Mouse (Mus musculus) stomach, embryonic 15.5 days (tissue): ENCODE measurements around the gene Cfap73. TPM values are rescaled to one million over a fixed set of nuclear protein-coding genes. Genes with fewer than 3 reads are reported as not detected.

ENCODE experiments used
- polyA plus RNA-seq: library from polyadenylated mRNA; unstranded; fragments of >200 nt; fragmentation: Nextera tagmentation; extraction: Ambion mirVana; gene quantifications from 2 replicates; pipeline ENCODE4 v1.2.1, GENCODE M21; 2015

Gene Cfap73
- polyA plus RNA-seq, 1 experiment from 2014 or later: not detected

Other genes starting within 250 kb of the Cfap73 start
- gene Lhx5, start 202.5 kb downstream of the Cfap73 start, polyA plus RNA-seq: 0.14 and 0.17 TPM in 2 replicates
- 15.9 and 19.4 TPM in 2 replicates for gene Sdsl, start 161.4 kb downstream of the Cfap73 start, polyA plus RNA-seq
- 0.36 and 0.52 TPM in 2 replicates for gene Sds, start 157.7 kb downstream of the Cfap73 start, polyA plus RNA-seq
- 51.5 and 53.5 TPM in 2 replicates for gene Plbd2, start 130.6 kb downstream of the Cfap73 start, polyA plus RNA-seq
- 6.2 and 8.3 TPM in 2 replicates for gene Slc8b1, start 123.1 kb downstream of the Cfap73 start, polyA plus RNA-seq
- gene Tpcn1, start 45.6 kb downstream of the Cfap73 start, polyA plus RNA-seq: 25.5 and 25.7 TPM in 2 replicates
- 0.40 and 0.69 TPM in 2 replicates for gene Iqcd, start 45.2 kb downstream of the Cfap73 start, polyA plus RNA-seq
- 10.4 and 11.4 TPM in 2 replicates for gene Rita1, start 21.6 kb downstream of the Cfap73 start, polyA plus RNA-seq
- gene Ddx54, start 21.5 kb downstream of the Cfap73 start, polyA plus RNA-seq: 41.8 and 44.9 TPM in 2 replicates
- 0.34 and 0.54 TPM in 2 replicates for gene Rasal1, start 14.6 kb upstream of the Cfap73 start, polyA plus RNA-seq
- gene Dtx1, start 77.7 kb upstream of the Cfap73 start, polyA plus RNA-seq: 5.2 and 5.6 TPM in 2 replicates
- gene Oas2, start 115.6 kb upstream of the Cfap73 start, polyA plus RNA-seq: 0.46 and 0.51 TPM in 2 replicates
- 0.32 and 0.40 TPM in 2 replicates for gene Oas3, start 143.4 kb upstream of the Cfap73 start, polyA plus RNA-seq
- not detected in 2 replicates for gene Oas1e, start 161.3 kb upstream of the Cfap73 start, polyA plus RNA-seq
- gene Oas1c, start 178.3 kb upstream of the Cfap73 start, polyA plus RNA-seq: 0.54 and 0.71 TPM in 2 replicates
- not detected in 2 replicates for gene Oas1f, start 213.1 kb upstream of the Cfap73 start, polyA plus RNA-seq
- not detected in 2 replicates for gene Oas1h, start 227.2 kb upstream of the Cfap73 start, polyA plus RNA-seq